ENCODE assay signal across 5 mouse cellular contexts in the genomic region with DNA sequence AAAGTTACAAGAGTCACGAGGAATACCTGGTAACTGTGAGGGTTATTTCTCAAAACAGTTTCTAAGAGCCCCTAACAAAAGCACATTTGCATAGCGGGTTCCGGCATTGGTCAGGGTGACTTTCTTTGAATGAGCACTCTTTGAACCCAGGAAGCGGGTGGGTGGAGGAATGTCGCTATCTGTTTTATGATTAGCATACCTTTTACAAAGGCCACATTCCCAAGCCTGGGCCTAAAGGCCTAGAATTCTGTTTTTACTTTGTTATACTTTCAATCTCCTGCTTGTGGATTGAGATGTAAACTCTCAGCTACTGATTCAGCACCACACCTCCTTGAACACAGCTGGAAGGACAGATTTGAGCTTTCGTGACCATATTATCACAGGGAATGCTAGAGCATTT. TPM values are rescaled to one million over a fixed set of nuclear protein-coding genes. Genes with fewer than 3 reads are reported as not detected.
"Had no signal": no experiment of that assay in that cellular context is flagged by ENCODE, and none has a peak within 500 bp of the region (broad histone marks: within the 10 kb centered on the region; RNA-seq: fewer than 3 reads in every experiment).

No protein-coding gene starts in this region.

RNA-seq across cellular contexts. Expression of gene Shisal2b, which starts 53.1 kb away (rescaled TPM):
- polyA plus RNA-seq: embryonic facial prominence, embryonic 13.5 days; erythroblast, embryonic 14.5 days; forebrain, embryonic 12.5 days; gonadal fat pad, adult 2 months; heart, adult 2 months had no signal
